Mouse (Mus musculus) forebrain, embryonic 13.5 days (tissue): ENCODE data around the gene Myog. TPM values are rescaled to one million over a fixed set of nuclear protein-coding genes. Genes with fewer than 3 reads are reported as not detected.

ENCODE experiments used
- ATAC-seq: fragments of 200-750 bp; cut with Nextera tagmentation; 2 replicates; pipeline ENCODE4 v1.8.0; 2017
- H3K27ac ChIP-seq: fragments of 300-500 bp; sonication (generic); 2 replicates; pipeline ENCODE4 v1.5.1; 2015; ENCODE audit warnings: inconsistent platforms, mild to moderate bottlenecking, moderate library complexity
- H3K27me3 ChIP-seq: fragments of 300-500 bp; sonication (generic); 2 replicates; pipeline ENCODE4 v1.6.1; 2015; ENCODE audit warnings: mild to moderate bottlenecking, inconsistent platforms
- H3K36me3 ChIP-seq: fragments of 300-500 bp; sonication (generic); 2 replicates; pipeline ENCODE4 v1.6.1; 2015; ENCODE audit warnings: mild to moderate bottlenecking, inconsistent platforms; ENCODE audit not compliant: poor library complexity, severe bottlenecking
- H3K4me1 ChIP-seq: fragments of 300-500 bp; sonication (generic); 2 replicates; pipeline ENCODE4 v1.6.1; 2015; ENCODE audit warnings: inconsistent platforms
- H3K4me2 ChIP-seq: fragments of 300-500 bp; sonication (generic); 2 replicates; pipeline ENCODE4 v1.6.1; 2015; ENCODE audit warnings: inconsistent platforms, mild to moderate bottlenecking, moderate library complexity
- H3K4me3 ChIP-seq: fragments of 300-500 bp; sonication (generic); 2 replicates; pipeline ENCODE4 v1.5.1; 2015; ENCODE audit warnings: mild to moderate bottlenecking, inconsistent platforms
- H3K9ac ChIP-seq: fragments of 300-500 bp; sonication (generic); 2 replicates; pipeline ENCODE4 v1.6.1; 2015; ENCODE audit warnings: mild to moderate bottlenecking, inconsistent platforms
- H3K9me3 ChIP-seq: fragments of 300-500 bp; sonication (generic); replicated peaks from 2 replicates; pipeline ENCODE4 v1.6.1; 2016; ENCODE audit warnings: inconsistent platforms
- WGBS: fragments of 180-500 bp; shearing (Covaris S2); methylation state at CpG from one replicate; pipeline ENCODE4 v1.1.7; 2015; 5-methylcytosine and 5-hydroxymethylcytosine counted together
- polyA plus RNA-seq: library from polyadenylated mRNA; unstranded; fragments of >200 nt; fragmentation: Nextera tagmentation; extraction: Ambion mirVana; gene quantifications from 2 replicates; pipeline ENCODE4 v1.2.1, GENCODE M21; 2015

The Myog gene
- polyA plus RNA-seq, 1 experiment from 2014 or later, result not detected

GRCm38 (mm10) chr1:134272754-134273250, 17.0 kb upstream of the Myog start:
- no peak for ATAC-seq
- 40% methylated on average over 5 of the region's 5 CpGs for WGBS
- Histone ChIP-seq H3K9ac (no peak overlapping the region), H3K4me3 (no peak overlapping the region), H3K36me3 (no peaks in the 10 kb centered on the region), H3K27ac (peak overlapping the region; percentile 69; the same call in 1 of the 2 replicates), H3K9me3 (no peaks in the 10 kb centered on the region), H3K27me3 (no peaks in the 10 kb centered on the region), H3K4me1 (peaks cover 30% of the 10 kb centered on the region), H3K4me2 (no peak overlapping the region)

- WGBS, result 57% methylated on average over 9 of the region's 9 CpGs
- Histone ChIP-seq H3K4me2 (no peak overlapping the region), H3K4me1 (peaks cover 30% of the 10 kb centered on the region), H3K27ac (peak overlapping the region; percentile 69), H3K27me3 (no peaks in the 10 kb centered on the region), H3K9me3 (no peaks in the 10 kb centered on the region), H3K9ac (0 out of 2 replicates have a peak overlapping the region, but pooled peaks have one; percentile 3), H3K4me3 (no peak overlapping the region), H3K36me3 (no peaks in the 10 kb centered on the region)
- ATAC-seq, result peak; percentile 41; the same call in 1 of the 2 replicates
These were observed 16.0 kb upstream of the Myog start for GRCm38 (mm10) chr1:134273493-134274395.

DNA sequence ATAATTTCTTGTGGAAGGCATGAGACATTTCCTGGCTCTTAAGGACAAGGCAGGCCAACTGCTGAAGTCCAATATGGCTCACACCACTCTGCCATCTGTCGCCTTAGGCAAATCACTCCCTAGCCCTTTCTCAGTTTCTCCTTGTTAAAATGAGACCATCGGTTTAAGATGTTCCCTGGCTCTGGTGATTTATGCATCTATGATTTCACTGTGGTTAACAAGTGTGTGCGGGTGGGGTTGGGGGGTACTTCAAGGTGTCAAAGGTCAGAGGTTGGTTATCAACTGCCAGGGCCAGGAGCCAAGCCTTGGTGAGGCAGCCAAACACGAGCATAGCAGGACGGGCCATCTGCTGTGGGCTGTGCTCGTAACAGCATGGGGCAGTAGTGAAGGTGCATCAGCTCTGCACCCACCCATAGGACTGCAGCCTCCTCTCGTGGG, 15.3 kb upstream of the Myog start:
- Histone ChIP-seq H3K9me3 (no peaks in the 10 kb centered on the region), H3K27ac (peak overlapping the region; percentile 69), H3K4me1 (peaks cover 30% of the 10 kb centered on the region), H3K4me3 (no peak overlapping the region), H3K4me2 (no peak overlapping the region), H3K9ac (no peak overlapping the region), H3K36me3 (no peaks in the 10 kb centered on the region), H3K27me3 (no peaks in the 10 kb centered on the region)
- WGBS, result 80% methylated on average over 7 of the region's 7 CpGs
- no peak for ATAC-seq

- ATAC-seq, result no peak
- H3K36me3 ChIP-seq, result no peaks in the 10 kb centered on the region
- H3K4me1 ChIP-seq, result peaks cover 30% of the 10 kb centered on the region
- no peak overlapping the region for H3K4me2 ChIP-seq
- H3K27ac ChIP-seq, result no peak overlapping the region
- H3K9me3 ChIP-seq, result no peaks in the 10 kb centered on the region
- no peak overlapping the region for H3K4me3 ChIP-seq
- WGBS, result 79% methylated on average over 13 of the region's 13 CpGs
- no peak overlapping the region for H3K9ac ChIP-seq
- no peaks in the 10 kb centered on the region for H3K27me3 ChIP-seq
These were observed 13.9 kb upstream of the Myog start for GRCm38 (mm10) chr1:134275616-134276464.

- Histone ChIP-seq H3K27ac (no peak overlapping the region), H3K4me2 (no peak overlapping the region), H3K4me3 (no peak overlapping the region), H3K9me3 (no peaks in the 10 kb centered on the region), H3K9ac (no peak overlapping the region), H3K27me3 (no peaks in the 10 kb centered on the region), H3K4me1 (peaks cover 30% of the 10 kb centered on the region), H3K36me3 (no peaks in the 10 kb centered on the region)
- no peak for ATAC-seq
- WGBS, result 84% methylated on average over 7 of the region's 7 CpGs
These were observed 13.0 kb upstream of the Myog start for GRCm38 (mm10) chr1:134276823-134277222.

DNA sequence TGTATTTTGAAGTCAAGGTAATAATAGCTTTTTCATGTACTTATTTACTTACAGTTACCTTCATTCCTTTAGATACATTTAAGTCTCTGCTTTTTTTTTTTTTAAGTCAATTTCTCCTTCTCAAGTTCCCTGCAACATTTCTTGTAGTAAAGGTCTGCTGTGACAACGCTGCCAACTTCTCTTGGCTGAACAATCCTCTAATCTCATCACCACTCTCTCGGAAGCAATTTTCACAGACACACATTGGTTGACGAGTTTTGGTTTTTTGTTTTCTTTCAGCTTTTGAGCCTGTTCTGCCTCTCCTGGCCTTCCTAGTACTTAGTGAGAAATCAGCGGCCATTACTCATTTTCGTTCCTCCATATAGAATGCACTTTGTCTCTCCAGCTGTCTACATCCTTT, 9.6 kb upstream of the Myog start:
- Histone ChIP-seq H3K4me2 (no peak overlapping the region), H3K9ac (no peak overlapping the region), H3K27ac (no peak overlapping the region), H3K4me1 (0 out of 2 replicates have a peak, but pooled peaks cover 7% of the 10 kb centered on the region), H3K4me3 (no peak overlapping the region), H3K27me3 (no peaks in the 10 kb centered on the region), H3K36me3 (no peaks in the 10 kb centered on the region), H3K9me3 (no peaks in the 10 kb centered on the region)
- 65% methylated on average over 5 of the region's 5 CpGs for WGBS
- no peak for ATAC-seq

DNA sequence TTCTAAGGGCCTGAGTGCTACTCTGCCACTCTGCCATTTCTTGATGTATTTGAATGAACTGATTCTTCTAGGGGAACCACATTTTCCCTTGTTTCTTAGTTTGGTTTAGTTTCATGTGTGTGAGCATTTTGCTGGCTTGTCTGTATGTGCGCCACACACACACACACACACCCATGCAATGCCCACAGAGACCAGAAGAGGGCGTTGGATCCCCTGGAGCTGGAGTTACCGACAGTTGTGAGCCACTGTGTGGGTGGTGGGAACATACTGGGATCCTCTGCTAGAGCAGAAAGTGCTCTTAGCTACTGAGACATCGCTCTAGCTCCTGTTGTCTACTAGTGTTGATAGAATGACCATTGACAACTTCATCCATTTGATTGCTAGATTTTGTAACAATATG, 8.2 kb upstream of the Myog start:
- ATAC-seq, result no peak
- Histone ChIP-seq H3K27ac (no peak overlapping the region), H3K4me2 (no peak overlapping the region), H3K4me3 (no peak overlapping the region), H3K4me1 (no peaks in the 10 kb centered on the region), H3K9me3 (no peaks in the 10 kb centered on the region), H3K9ac (no peak overlapping the region), H3K36me3 (no peaks in the 10 kb centered on the region), H3K27me3 (no peaks in the 10 kb centered on the region)
- 80% methylated on average over 4 of the region's 4 CpGs for WGBS

- Histone ChIP-seq H3K27me3 (no peaks in the 10 kb centered on the region), H3K4me1 (no peaks in the 10 kb centered on the region), H3K36me3 (no peaks in the 10 kb centered on the region), H3K4me3 (no peak overlapping the region), H3K9ac (no peak overlapping the region), H3K27ac (no peak overlapping the region), H3K4me2 (no peak overlapping the region), H3K9me3 (no peaks in the 10 kb centered on the region)
- no peak for ATAC-seq
- WGBS, result 91% methylated on average over 3 of the region's 3 CpGs
These were observed 7.4 kb upstream of the Myog start for GRCm38 (mm10) chr1:134282342-134282741.

GRCm38 (mm10) chr1:134283108-134283507, 6.7 kb upstream of the Myog start:
- no peaks in the 10 kb centered on the region for H3K9me3 ChIP-seq
- WGBS, result 35% methylated on average over 1 of the region's 1 CpGs
- H3K4me1 ChIP-seq, result no peaks in the 10 kb centered on the region
- no peak overlapping the region for H3K9ac ChIP-seq
- no peak for ATAC-seq
- H3K27ac ChIP-seq, result no peak overlapping the region
- no peak overlapping the region for H3K4me3 ChIP-seq
- H3K27me3 ChIP-seq, result no peaks in the 10 kb centered on the region
- no peaks in the 10 kb centered on the region for H3K36me3 ChIP-seq
- no peak overlapping the region for H3K4me2 ChIP-seq

DNA sequence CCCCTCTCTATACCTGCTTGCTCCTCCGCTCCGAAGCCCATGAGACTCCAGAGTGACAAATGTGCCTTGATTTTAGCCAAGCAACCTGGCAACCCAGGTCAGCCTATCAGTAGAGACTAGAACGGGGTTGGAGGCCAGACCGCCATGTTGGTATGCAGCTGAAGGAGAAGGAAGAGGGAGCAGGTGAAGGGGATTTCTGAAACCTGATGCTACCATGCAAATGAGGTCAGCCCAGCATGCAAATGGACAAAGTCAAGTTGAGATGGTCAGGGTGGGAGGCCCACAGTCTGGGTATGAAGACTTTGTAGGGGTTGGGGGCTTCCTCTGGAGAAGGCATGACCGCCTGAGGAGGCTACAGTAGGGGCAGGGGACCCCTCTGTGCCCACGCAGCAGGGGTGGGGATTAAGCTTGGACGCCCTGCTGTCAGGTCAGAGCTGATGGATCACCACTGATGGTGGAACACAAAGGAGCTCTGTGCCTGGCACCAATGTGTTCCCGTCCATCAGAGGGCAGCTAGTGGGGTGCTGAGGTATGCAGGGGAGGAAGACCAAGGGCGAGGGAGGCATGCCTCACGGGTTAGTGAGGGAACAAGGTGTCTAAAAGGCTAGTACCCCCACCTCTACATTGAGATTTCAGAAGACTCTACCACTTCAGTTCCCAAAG, 4.2 kb upstream of the Myog start:
- no peak for ATAC-seq
- no peak overlapping the region for H3K4me2 ChIP-seq
- no peaks in the 10 kb centered on the region for H3K36me3 ChIP-seq
- H3K9ac ChIP-seq, result no peak overlapping the region
- H3K27me3 ChIP-seq, result no peaks in the 10 kb centered on the region
- 51% methylated on average over 10 of the region's 10 CpGs for WGBS
- no peak overlapping the region for H3K4me3 ChIP-seq
- H3K27ac ChIP-seq, result no peak overlapping the region
- no peaks in the 10 kb centered on the region for H3K9me3 ChIP-seq
- no peaks in the 10 kb centered on the region; the same call in 1 of the 2 replicates for H3K4me1 ChIP-seq

DNA sequence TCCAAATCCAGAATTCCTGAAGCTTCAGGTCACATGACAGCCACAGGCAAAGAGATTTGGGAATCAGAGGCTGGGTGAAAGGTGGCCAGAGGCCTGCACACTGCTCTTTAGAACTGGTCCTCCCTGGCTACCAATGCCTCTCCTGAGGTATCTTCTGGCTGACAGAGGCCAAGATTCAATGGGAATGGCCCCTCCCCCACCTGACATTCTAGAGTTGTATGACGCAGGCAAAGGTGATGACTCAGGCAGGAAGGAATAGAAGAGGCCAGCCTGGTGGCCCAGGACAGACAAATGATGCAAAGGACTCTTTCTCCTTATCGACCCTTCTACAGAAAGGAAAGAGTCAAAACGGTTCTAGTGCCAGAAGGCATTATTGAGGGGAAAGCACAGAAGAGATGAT, 1.6 kb upstream of the Myog start:
- H3K9me3 ChIP-seq, result no peaks in the 10 kb centered on the region
- no peak overlapping the region for H3K27ac ChIP-seq
- WGBS, result 72% methylated on average over 3 of the region's 3 CpGs
- H3K4me1 ChIP-seq, result peaks cover 5% of the 10 kb centered on the region; the same call in 1 of the 2 replicates
- no peak overlapping the region for H3K4me2 ChIP-seq
- H3K27me3 ChIP-seq, result no peaks in the 10 kb centered on the region
- no peak overlapping the region for H3K9ac ChIP-seq
- no peak for ATAC-seq
- no peaks in the 10 kb centered on the region for H3K36me3 ChIP-seq
- H3K4me3 ChIP-seq, result no peak overlapping the region
